Mouse (Mus musculus) intestine, postnatal 0 days (tissue): ENCODE results near the gene Grin2a. TPM values are rescaled to one million over a fixed set of nuclear protein-coding genes. Genes with fewer than 3 reads are reported as not detected.

Source experiments
- ATAC-seq: fragments of 200-750 bp; cut with Nextera tagmentation; 2 replicates; pipeline ENCODE4 v1.8.0; 2017; ENCODE audit warnings: mild to moderate bottlenecking, moderate TSS enrichment, moderate library complexity
- H3K27ac ChIP-seq: fragments of 300-500 bp; sonication (generic); 2 replicates; pipeline ENCODE4 v1.5.1; 2014; ENCODE audit warnings: mild to moderate bottlenecking, low read depth, low read length, moderate library complexity
- H3K27me3 ChIP-seq: fragments of 300-500 bp; sonication (generic); replicated peaks from 2 replicates; pipeline ENCODE4 v1.6.1; 2014; ENCODE audit warnings: low read length, mixed read lengths; ENCODE audit not compliant: control insufficient read depth, insufficient read depth
- H3K36me3 ChIP-seq: fragments of 300-500 bp; sonication (generic); 2 replicates; pipeline ENCODE4 v1.6.1; 2014; ENCODE audit warnings: mild to moderate bottlenecking, moderate library complexity; ENCODE audit not compliant: control insufficient read depth, insufficient read depth
- H3K4me1 ChIP-seq: fragments of 300-500 bp; sonication (generic); replicated peaks from 2 replicates; pipeline ENCODE4 v1.6.1; 2014; ENCODE audit warnings: antibody characterized with exemption, low read length, mixed read lengths; ENCODE audit not compliant: control insufficient read depth, insufficient read depth
- H3K4me2 ChIP-seq: fragments of 300-500 bp; sonication (generic); replicated peaks from 2 replicates; pipeline ENCODE4 v1.6.1; 2014; ENCODE audit warnings: low read depth, mild to moderate bottlenecking, moderate library complexity
- H3K4me3 ChIP-seq: fragments of 300-500 bp; sonication (generic); 2 replicates; pipeline ENCODE4 v1.5.1; 2014; ENCODE audit warnings: low read depth, low read length
- H3K9ac ChIP-seq: fragments of 300-500 bp; sonication (generic); 2 replicates; pipeline ENCODE4 v1.6.1; 2014; ENCODE audit warnings: mild to moderate bottlenecking, low read depth, low read length
- H3K9me3 ChIP-seq: fragments of 300-500 bp; sonication (generic); 2 replicates; pipeline ENCODE4 v1.6.1; 2016; ENCODE audit warnings: mixed run types; ENCODE audit not compliant: control insufficient read depth
- CTCF ChIP-seq: sonication (generic); IDR thresholded peaks from 2 replicates; pipeline ENCODE4 v1.5.1; 2016; ENCODE audit warnings: low read depth, mild to moderate bottlenecking, control low read depth, antibody characterized with exemption, moderate library complexity
- WGBS: fragments of 180-500 bp; shearing (Covaris S2); extraction: QIAGEN DNeasy Blood & Tissue Kit; methylation state at CpG from one replicate; pipeline ENCODE4 v1.1.7; 2014; 5-methylcytosine and 5-hydroxymethylcytosine counted together
- polyA plus RNA-seq: library from polyadenylated mRNA; unstranded; fragments of >200 nt; fragmentation: Nextera tagmentation; extraction: Ambion mirVana; gene quantifications from 2 replicates; pipeline ENCODE4 v1.2.1, GENCODE M21; 2015

Grin2a gene
- polyA plus RNA-seq, 1 experiment from 2014 or later = not detected

DNA sequence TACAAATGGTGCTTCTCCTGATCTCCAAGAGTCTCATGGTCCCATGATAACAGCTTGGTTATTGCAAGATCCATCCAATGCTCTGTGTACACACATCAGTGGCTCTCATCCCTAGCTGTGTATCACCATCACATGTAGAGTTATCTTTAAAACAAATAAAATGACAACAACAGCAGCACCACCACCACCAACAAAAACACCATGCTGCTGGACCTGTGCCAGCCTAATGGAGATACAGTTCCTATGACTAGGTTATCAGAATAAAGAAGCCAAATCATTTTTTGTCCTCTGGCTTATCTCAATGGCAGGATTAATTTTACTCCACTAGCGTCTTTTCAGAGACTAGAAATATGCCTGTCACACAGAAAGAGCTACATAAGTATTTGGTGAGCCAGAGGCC lies 226.4 kb downstream of the Grin2a start:
- H3K4me1 ChIP-seq = no peaks in the 10 kb centered on the region
- H3K27ac ChIP-seq = no peak overlapping the region
- 50% methylated on average over 1 of the region's 1 CpGs for WGBS
- H3K36me3 ChIP-seq = no peaks in the 10 kb centered on the region
- no peaks in the 10 kb centered on the region for H3K27me3 ChIP-seq
- no peak for ATAC-seq
- no peak overlapping the region for H3K9ac ChIP-seq
- H3K9me3 ChIP-seq = no peaks in the 10 kb centered on the region
- no peak overlapping the region for H3K4me2 ChIP-seq
- no peak overlapping the region for H3K4me3 ChIP-seq
- TF ChIP-seq CTCF = no peak

DNA sequence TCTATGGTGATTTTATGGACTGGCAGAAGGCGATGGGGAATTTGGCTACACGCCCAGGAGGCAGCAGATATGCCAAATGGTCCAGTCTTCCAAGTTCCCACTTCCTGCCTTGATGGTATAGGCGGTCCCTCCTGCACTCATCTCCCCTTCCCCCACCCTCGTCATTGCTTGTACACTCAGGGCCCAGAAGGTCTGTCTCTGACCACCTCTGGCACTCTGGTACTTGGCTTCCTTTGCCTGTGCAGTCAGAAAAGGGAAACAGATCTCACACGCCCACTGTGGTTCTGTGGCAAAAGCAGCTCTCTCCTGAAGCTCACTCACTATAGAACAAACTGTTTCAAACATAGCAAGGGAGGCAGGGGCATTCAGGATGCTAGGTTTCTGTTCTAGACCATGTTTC lies 227.0 kb downstream of the Grin2a start:
- TF ChIP-seq CTCF = no peak
- Histone ChIP-seq H3K4me1 (no peaks in the 10 kb centered on the region), H3K9me3 (no peaks in the 10 kb centered on the region), H3K36me3 (no peaks in the 10 kb centered on the region), H3K27ac (no peak overlapping the region), H3K4me3 (no peak overlapping the region), H3K27me3 (no peaks in the 10 kb centered on the region), H3K4me2 (no peak overlapping the region), H3K9ac (no peak overlapping the region)
- ATAC-seq = no peak
- 58% methylated on average over 5 of the region's 5 CpGs for WGBS

GRCm38 (mm10) chr16:9767946-9768345 lies 227.4 kb downstream of the Grin2a start:
- no peak overlapping the region for H3K9ac ChIP-seq
- H3K4me2 ChIP-seq = no peak overlapping the region
- H3K27ac ChIP-seq = no peak overlapping the region
- no peaks in the 10 kb centered on the region for H3K36me3 ChIP-seq
- no peak for TF ChIP-seq CTCF
- H3K4me3 ChIP-seq = no peak overlapping the region
- no peaks in the 10 kb centered on the region for H3K4me1 ChIP-seq
- H3K27me3 ChIP-seq = no peaks in the 10 kb centered on the region
- H3K9me3 ChIP-seq = no peaks in the 10 kb centered on the region
- WGBS = 89% methylated on average over 3 of the region's 3 CpGs
- no peak for ATAC-seq

GRCm38 (mm10) chr16:9764086-9764485 lies 231.3 kb downstream of the Grin2a start:
- H3K4me3 ChIP-seq = no peak overlapping the region
- no peaks in the 10 kb centered on the region for H3K4me1 ChIP-seq
- 86% methylated on average over 2 of the region's 2 CpGs for WGBS
- no peak overlapping the region for H3K9ac ChIP-seq
- H3K9me3 ChIP-seq = no peaks in the 10 kb centered on the region
- H3K36me3 ChIP-seq = no peaks in the 10 kb centered on the region
- no peak overlapping the region for H3K27ac ChIP-seq
- no peak for TF ChIP-seq CTCF
- no peak overlapping the region for H3K4me2 ChIP-seq
- no peaks in the 10 kb centered on the region for H3K27me3 ChIP-seq
- ATAC-seq = no peak

GRCm38 (mm10) chr16:9760347-9760746 lies 235.0 kb downstream of the Grin2a start:
- Histone ChIP-seq H3K27ac (no peak overlapping the region), H3K9ac (no peak overlapping the region), H3K4me2 (no peak overlapping the region), H3K9me3 (no peaks in the 10 kb centered on the region), H3K4me3 (no peak overlapping the region), H3K4me1 (no peaks in the 10 kb centered on the region), H3K36me3 (no peaks in the 10 kb centered on the region), H3K27me3 (no peaks in the 10 kb centered on the region)
- WGBS = 88% methylated on average over 2 of the region's 2 CpGs
- ATAC-seq = no peak
- no peak for TF ChIP-seq CTCF

GRCm38 (mm10) chr16:9756849-9757248 lies 238.5 kb downstream of the Grin2a start:
- Histone ChIP-seq H3K4me2 (no peak overlapping the region), H3K4me1 (no peaks in the 10 kb centered on the region), H3K9ac (no peak overlapping the region), H3K4me3 (no peak overlapping the region), H3K27me3 (no peaks in the 10 kb centered on the region), H3K36me3 (no peaks in the 10 kb centered on the region), H3K27ac (no peak overlapping the region), H3K9me3 (no peaks in the 10 kb centered on the region)
- no peak for TF ChIP-seq CTCF
- 78% methylated on average over 8 of the region's 8 CpGs for whole genome bisulfite sequencing
- no peak for ATAC-seq

DNA sequence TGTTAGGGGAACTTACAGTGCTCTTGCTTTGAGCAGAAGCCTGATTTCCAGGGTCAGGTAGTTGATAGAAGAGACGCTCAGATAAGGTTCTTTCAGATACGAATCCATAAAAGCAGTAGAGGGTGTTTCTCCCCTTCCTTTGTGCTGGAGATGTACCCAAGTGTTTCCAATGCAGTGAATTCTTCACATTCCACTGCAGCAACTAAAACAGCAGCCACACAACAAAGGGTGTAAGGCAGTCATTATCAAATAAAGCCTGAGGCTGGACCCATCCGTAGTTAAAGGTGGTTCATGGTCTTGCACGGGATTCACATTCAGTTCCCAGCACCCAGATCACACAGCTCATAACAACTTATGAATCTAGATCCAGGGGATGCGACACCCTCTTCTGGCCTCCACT lies 241.3 kb downstream of the Grin2a start:
- no peak for ATAC-seq
- H3K4me1 ChIP-seq = no peaks in the 10 kb centered on the region
- no peaks in the 10 kb centered on the region for H3K9me3 ChIP-seq
- H3K4me3 ChIP-seq = no peak overlapping the region
- no peaks in the 10 kb centered on the region for H3K36me3 ChIP-seq
- no peaks in the 10 kb centered on the region for H3K27me3 ChIP-seq
- no peak overlapping the region for H3K9ac ChIP-seq
- H3K4me2 ChIP-seq = no peak overlapping the region
- no peak for TF ChIP-seq CTCF
- H3K27ac ChIP-seq = no peak overlapping the region
- 78% methylated on average over 5 of the region's 5 CpGs for WGBS
